Mouse (Mus musculus) C2C12 (cell line): Measurements from ENCODE around the gene Gm17949.

Experiments
- CEBPB ChIP-seq: IDR thresholded peaks from one replicate; pipeline ENCODE4 v1.6.1; 2011; ENCODE audit warnings: low read depth, mild to moderate bottlenecking, control low read depth, moderate library complexity
- CTCF ChIP-seq: IDR thresholded peaks from one replicate; pipeline ENCODE4 v1.5.1; 2011; ENCODE audit not compliant: control insufficient read depth, insufficient read depth, insufficient read length
- MAX ChIP-seq: IDR thresholded peaks from one replicate; pipeline ENCODE4 v1.6.1; 2011; ENCODE audit warnings: mild to moderate bottlenecking, control low read depth
- MYOD1 ChIP-seq: IDR thresholded peaks from one replicate; pipeline ENCODE4 v1.6.1; 2011; ENCODE audit warnings: low read depth; ENCODE audit not compliant: control insufficient read depth, insufficient read length
- MYOG ChIP-seq: IDR thresholded peaks from one replicate; pipeline ENCODE4 v1.6.1; 2011; ENCODE audit not compliant: control insufficient read depth, insufficient read length; ENCODE audit errors: extremely low read depth
- USF1 ChIP-seq: IDR thresholded peaks from one replicate; pipeline ENCODE4 v1.6.1; 2011; ENCODE audit warnings: low read depth, mild to moderate bottlenecking, control low read depth, moderate library complexity

GRCm38 (mm10) chr17:56969321-56969720, 41.9 kb upstream of the Gm17949 start:
- no peak for TF ChIP-seq CEBPB
- no peak for TF ChIP-seq CTCF
- TF ChIP-seq MYOD1 = no peak
- no peak for TF ChIP-seq USF1
- TF ChIP-seq MAX = no peak
- no peak for TF ChIP-seq MYOG
